Mouse (Mus musculus): Measurements from ENCODE around the gene Cd83. TPM values are rescaled to one million over a fixed set of nuclear protein-coding genes. Genes with fewer than 3 reads are reported as not detected.

Gene Cd83
- polyA plus RNA-seq, 1 experiment from 2014 or later = 18.8 TPM

DNA sequence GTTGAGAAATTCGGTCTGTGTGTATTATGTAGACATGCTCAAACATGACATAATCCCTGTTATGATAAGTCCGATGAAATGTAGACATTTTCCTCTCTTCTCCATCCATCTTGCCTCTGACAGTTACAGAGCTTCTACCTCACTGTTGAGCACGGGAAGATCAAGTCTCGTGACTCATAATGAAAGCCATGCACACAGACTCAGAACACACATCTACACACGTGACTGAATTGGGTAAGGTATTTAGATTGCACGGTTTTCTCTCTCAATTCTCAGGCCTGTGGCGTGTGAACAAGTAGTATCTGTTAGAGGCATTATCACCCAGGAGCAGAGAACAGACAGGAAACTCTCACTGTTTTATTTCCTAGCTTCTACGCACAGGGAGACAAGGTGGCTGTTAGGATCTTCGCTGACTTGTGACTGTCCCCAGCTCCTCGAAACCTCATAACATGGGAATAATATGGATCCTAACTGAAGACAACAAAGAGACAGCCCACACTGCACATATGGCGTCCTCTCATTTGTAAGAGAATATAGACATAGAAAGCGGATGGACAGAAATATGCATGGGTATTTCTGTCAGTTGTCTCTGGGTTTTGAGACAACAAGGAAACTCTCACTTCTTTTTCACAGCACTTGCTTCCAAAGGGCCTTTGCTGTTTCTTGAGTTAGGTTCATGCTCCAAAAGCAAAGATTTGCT is 23.3 kb upstream of the Cd83 start:
- no peaks in the 10 kb centered on the region for H3K4me1 ChIP-seq (replicated peaks)
- no peaks in the 10 kb centered on the region for H3K9me3 ChIP-seq
- no peak overlapping the region for H3K9ac ChIP-seq
- 87% methylated on average over 12 of the region's 12 CpGs for WGBS
- ATAC-seq (ENCODE audit: low read depth) = no peak
- H3K4me2 ChIP-seq = no peak overlapping the region
- no peak overlapping the region for H3K27ac ChIP-seq (replicated peaks)
- no peak overlapping the region for H3K4me3 ChIP-seq
- no peaks in the 10 kb centered on the region for H3K36me3 ChIP-seq
- no peaks in the 10 kb centered on the region for H3K27me3 ChIP-seq

DNA sequence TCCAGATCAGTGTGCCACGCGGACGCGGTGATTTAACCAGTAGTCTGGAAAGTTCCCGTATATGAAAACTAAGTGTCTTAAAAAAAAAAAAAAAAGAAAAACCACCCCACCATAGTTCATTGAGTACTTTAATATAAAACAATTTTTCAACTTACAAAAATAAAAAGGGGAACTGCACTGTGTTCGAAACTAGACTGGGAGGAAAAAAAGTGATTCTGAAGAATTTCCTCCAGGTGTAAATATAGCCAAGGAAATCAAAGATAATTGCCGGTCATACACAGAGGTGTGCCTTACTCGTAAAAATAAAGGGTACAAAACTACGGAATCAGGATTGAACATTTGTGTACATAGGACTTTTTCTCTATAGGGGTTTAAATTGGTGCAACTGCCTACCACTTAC is 21.7 kb upstream of the Cd83 start:
- H3K36me3 ChIP-seq = no peaks in the 10 kb centered on the region
- no peak overlapping the region for H3K27ac ChIP-seq (replicated peaks)
- no peak overlapping the region for H3K9ac ChIP-seq
- peaks cover 9% of the 10 kb centered on the region; the same call in 1 of the 2 replicates for H3K4me1 ChIP-seq (replicated peaks)
- no peak overlapping the region for H3K4me3 ChIP-seq
- no peaks in the 10 kb centered on the region for H3K27me3 ChIP-seq
- no peak overlapping the region for H3K4me2 ChIP-seq
- no peaks in the 10 kb centered on the region for H3K9me3 ChIP-seq
- 92% methylated on average over 9 of the region's 9 CpGs for WGBS
- no peak for ATAC-seq (ENCODE audit: low read depth)

DNA sequence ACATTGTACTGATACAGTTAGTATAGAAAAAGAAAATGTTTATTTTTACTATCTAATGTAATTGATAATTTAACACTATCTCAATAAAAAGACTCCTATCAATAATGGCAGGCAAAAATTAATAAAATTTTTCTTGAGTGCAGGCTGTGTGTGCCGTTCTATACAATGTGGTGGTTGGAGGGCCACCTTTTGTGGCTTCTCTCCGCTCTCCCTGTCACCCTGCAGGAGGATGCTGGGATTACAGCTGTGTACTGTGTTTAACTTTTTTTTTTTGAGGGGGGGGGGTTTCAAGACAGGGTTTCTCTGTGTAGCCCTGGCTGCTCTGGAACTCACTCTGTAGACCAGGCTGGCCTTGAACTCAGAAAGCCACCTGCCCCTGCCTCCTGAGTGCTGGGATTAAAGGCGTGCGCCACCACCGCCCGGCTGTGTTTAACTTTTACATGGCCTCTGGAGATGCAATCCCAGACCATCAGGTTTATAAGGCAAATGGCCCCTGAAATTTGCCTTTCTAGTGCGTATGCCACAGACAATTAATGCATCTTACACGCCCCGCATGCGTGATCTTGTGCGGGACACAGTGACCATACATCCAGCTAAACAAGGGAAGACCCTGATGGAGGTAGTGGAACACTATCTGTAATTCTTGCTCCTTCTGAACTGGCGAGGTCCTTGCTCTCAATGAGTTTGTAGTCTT is 21.1 kb upstream of the Cd83 start:
- Histone ChIP-seq H3K27ac (replicated peaks) (no peak overlapping the region), H3K9me3 (no peaks in the 10 kb centered on the region), H3K4me2 (no peak overlapping the region), H3K4me1 (replicated peaks) (peaks cover 9% of the 10 kb centered on the region; the same call in 1 of the 2 replicates), H3K36me3 (no peaks in the 10 kb centered on the region), H3K27me3 (no peaks in the 10 kb centered on the region), H3K9ac (no peak overlapping the region), H3K4me3 (no peak overlapping the region)
- ATAC-seq (ENCODE audit: low read depth) = no peak
- 92% methylated on average over 12 of the region's 12 CpGs for WGBS

DNA sequence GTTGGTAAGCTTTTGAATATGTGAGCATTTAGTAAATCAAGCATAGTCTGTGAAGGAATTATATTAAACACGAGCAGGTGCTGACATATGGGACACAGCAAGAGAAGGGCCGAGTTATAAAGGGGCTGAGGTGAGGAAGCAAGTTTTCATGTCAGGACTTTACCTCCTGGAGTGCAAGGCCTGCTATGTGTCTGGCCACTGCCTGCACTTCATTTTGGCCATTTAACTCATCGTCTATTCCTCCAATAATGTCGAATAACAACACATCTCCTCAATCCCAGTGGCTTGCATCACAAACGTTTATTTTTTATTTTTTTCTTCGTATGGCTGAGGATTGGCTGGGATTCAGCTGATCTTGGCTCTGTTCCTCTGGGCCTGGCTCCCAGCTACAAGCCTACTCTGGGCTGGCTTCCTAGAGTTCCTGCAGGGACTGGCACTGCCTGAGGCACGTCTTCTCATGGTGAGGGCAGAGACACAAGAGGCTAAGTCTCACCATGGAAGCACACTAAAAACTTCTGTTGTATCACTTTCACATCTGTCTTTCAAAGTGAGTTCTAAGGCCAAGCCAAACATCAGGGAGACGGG is 20.5 kb upstream of the Cd83 start:
- H3K36me3 ChIP-seq = no peaks in the 10 kb centered on the region
- no peak overlapping the region for H3K4me3 ChIP-seq
- no peaks in the 10 kb centered on the region for H3K9me3 ChIP-seq
- no peak overlapping the region for H3K9ac ChIP-seq
- H3K27ac ChIP-seq (replicated peaks) = no peak overlapping the region
- ATAC-seq (ENCODE audit: low read depth) = no peak
- H3K27me3 ChIP-seq = no peaks in the 10 kb centered on the region
- H3K4me1 ChIP-seq (replicated peaks) = peaks cover 9% of the 10 kb centered on the region; the same call in 1 of the 2 replicates
- H3K4me2 ChIP-seq = no peak overlapping the region
- 68% methylated on average over 8 of the region's 8 CpGs for WGBS

DNA sequence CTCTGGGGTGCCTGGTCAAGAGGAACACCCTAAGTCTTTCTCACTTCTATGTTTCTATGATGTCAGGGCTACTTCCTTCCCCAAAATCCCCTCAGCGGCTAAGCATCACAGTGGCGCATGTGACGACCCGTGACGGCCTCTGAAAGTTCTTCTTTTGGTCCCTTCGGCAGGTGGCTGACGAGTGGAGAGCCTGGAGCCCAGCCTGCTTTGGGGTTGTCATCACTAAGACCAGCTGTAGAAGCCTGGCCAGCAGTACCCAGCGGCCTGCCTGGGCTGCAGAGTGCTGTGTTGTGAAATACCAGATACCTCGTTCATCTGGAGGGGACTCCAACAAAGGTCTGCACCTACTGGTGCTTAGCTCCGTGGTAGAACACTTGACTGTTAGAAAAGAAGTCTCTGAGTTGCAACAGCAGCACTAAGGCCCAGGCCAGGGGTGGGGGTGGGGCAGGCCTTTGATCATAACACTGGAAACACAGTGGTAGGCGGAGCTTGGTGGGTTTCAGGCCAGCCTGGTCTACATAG is 19.2 kb upstream of the Cd83 start:
- Histone ChIP-seq H3K4me3 (no peak overlapping the region), H3K36me3 (no peaks in the 10 kb centered on the region), H3K27ac (replicated peaks) (no peak overlapping the region), H3K27me3 (no peaks in the 10 kb centered on the region), H3K4me2 (no peak overlapping the region), H3K4me1 (replicated peaks) (peaks cover 9% of the 10 kb centered on the region; the same call in 1 of the 2 replicates), H3K9me3 (no peaks in the 10 kb centered on the region), H3K9ac (no peak overlapping the region)
- no peak for ATAC-seq (ENCODE audit: low read depth)
- WGBS = 89% methylated on average over 11 of the region's 11 CpGs

DNA sequence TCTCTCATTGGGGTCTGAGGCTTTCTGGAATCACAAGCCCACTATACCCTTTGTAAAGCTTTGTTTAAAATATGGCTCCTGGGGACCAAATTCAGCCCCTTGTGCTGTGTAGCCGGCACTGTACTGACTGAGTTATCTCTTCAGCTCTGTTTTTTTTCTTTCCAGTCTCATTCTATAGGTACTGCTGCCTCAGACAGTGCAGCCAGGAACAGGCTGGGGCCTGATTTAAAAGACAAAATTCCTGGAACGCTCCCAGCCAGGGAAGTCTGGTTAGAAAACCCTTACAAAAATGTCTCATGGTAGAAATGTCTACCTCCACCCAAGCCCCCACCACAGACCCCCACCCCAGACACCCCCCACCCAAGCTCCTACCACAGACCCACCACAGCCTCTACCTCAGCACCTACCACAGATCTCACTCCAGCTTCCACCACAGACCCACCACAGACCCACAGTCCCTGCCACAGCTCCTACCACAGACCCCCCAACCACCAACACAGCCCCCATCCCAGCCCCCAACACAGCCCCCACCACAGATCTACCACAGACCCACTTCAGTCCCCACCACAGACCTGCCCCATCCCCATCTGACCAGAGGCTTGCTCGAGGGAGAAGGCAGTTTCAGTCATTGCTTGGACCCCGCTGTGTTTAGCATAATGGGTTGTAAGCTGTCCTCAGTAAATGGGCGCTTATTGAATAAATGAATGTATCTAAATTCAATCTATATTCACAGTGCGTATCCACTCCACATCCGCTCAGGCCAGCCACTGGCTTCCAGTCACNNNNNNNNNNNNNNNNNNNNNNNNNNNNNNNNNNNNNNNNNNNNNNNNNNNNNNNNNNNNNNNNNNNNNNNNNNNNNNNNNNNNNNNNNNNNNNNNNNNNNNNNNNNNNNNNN is 17.5 kb upstream of the Cd83 start:
- peak; percentile 75; the same call in 1 of the 2 replicates for ATAC-seq (ENCODE audit: low read depth)
- WGBS = 60% methylated on average over 7 of the region's 7 CpGs

DNA sequence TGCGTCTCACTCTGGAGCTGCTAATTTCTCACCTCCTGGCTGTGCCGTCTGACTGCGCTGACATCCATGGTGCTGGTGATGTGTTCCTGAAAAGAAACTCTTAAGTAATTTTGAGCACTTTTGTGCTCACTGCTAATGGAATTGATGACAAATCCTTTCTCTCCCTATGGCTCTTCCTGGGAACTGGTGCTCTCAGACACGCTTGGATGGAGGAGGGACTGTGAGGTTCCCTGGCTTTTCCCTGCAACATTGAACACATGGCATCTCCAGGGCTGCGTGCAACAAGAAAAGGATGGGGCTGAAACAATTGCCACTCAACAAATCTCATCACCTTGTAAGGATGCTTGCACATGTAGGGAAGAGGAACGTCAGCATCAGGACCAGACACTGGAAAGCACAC is 11.6 kb upstream of the Cd83 start:
- Histone ChIP-seq H3K36me3 (no peaks in the 10 kb centered on the region), H3K4me3 (no peak overlapping the region), H3K27me3 (no peaks in the 10 kb centered on the region), H3K9ac (no peak overlapping the region), H3K4me1 (replicated peaks) (peaks cover 8% of the 10 kb centered on the region; the same call in 1 of the 2 replicates), H3K4me2 (no peak overlapping the region), H3K27ac (replicated peaks) (no peak overlapping the region), H3K9me3 (no peaks in the 10 kb centered on the region)
- WGBS = 87% methylated on average over 6 of the region's 6 CpGs
- ATAC-seq (ENCODE audit: low read depth) = no peak

More for the DNA sequence above, 17.5 kb upstream of the Cd83 start:
- peaks cover 9% of the 10 kb centered on the region; the same call in 1 of the 2 replicates for H3K4me1 ChIP-seq (replicated peaks)
- H3K9ac ChIP-seq = no peak overlapping the region
- H3K27ac ChIP-seq (replicated peaks) = peak overlapping the region; percentile 23; the same call in 1 of the 2 replicates
- H3K36me3 ChIP-seq = no peaks in the 10 kb centered on the region
- no peak overlapping the region for H3K4me3 ChIP-seq
- no peak overlapping the region for H3K4me2 ChIP-seq
- no peaks in the 10 kb centered on the region for H3K27me3 ChIP-seq
- H3K9me3 ChIP-seq = no peaks in the 10 kb centered on the region

DNA sequence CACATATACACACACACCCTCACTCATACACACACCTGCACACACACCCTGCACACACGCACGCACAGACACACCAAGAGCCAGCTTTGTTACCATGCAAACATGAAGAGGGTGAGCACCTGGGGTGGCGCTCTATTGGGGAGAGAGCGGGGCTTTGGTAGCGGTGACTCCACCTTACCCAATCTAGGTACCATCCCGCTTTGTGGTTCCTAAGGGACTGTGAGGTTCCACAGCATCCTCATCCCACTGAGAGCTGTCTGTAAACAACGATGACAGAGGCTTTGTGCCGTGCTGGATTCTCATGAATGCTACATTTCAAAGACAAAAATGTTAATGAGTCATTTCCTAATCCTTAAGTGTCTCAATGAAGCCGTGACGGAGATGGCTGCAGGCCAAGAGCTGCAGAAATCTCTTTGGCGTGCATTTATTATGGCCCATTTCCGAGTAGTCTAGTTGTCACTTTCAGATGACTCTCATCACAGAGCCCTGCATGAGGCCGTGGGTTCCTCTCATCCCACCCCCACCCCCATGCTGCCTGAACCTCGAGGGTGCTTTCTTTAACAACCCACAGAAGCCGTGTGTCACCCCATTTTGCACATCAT is 10.5 kb upstream of the Cd83 start:
- H3K4me1 ChIP-seq (replicated peaks) = peaks cover 8% of the 10 kb centered on the region; the same call in 1 of the 2 replicates
- H3K4me3 ChIP-seq = no peak overlapping the region
- H3K27me3 ChIP-seq = no peaks in the 10 kb centered on the region
- H3K4me2 ChIP-seq = no peak overlapping the region
- H3K9me3 ChIP-seq = no peaks in the 10 kb centered on the region
- no peak overlapping the region for H3K9ac ChIP-seq
- peak; percentile 43; the same call in 1 of the 2 replicates for ATAC-seq (ENCODE audit: low read depth)
- peak overlapping the region; percentile 46; the same call in 1 of the 2 replicates for H3K27ac ChIP-seq (replicated peaks)
- WGBS = 47% methylated on average over 15 of the region's 15 CpGs
- no peaks in the 10 kb centered on the region for H3K36me3 ChIP-seq

DNA sequence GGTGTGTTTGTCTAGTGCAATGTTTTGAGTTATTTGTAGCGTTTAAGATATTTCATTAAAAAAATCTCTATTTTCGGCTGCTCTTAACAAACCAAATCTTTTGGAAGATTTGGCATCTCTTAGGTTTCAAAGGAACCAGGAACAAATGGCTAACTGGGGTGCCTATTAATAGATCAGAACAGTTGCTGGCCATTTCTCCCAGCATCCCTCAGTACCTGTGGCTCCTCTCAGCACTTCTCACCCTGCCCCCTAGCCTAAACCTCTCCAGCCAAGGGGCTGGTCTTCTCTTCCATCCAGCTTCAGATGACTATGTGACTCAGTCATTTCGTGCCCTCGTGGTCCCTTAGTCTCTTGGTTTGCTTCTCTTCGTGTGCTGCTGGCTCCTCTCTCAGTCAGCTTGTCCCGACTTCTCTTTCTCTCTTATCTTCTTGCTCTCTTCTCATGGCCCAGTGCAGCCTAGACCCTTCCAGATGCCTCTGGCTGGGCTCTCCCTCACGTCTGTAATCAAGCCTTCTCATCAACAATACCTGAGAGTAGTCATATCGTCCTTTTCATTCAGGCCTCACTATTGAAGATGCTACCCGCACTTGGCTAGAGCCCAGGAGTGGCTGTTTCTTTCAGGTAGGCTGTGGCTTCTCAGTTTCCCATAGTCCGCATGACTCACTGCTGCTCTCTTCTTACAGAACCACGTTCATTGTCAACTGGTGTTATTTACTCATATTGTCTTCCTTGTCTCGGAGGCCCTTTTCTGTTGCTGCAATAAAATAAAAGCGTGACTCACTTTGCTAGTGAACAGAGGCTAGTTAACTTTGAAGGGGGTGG is 9.8 kb upstream of the Cd83 start:
- no peaks in the 10 kb centered on the region for H3K9me3 ChIP-seq
- no peaks in the 10 kb centered on the region for H3K36me3 ChIP-seq
- no peak overlapping the region for H3K4me3 ChIP-seq
- no peak overlapping the region for H3K4me2 ChIP-seq
- peaks cover 8% of the 10 kb centered on the region; the same call in 1 of the 2 replicates for H3K4me1 ChIP-seq (replicated peaks)
- H3K27ac ChIP-seq (replicated peaks) = no peak overlapping the region
- 78% methylated on average over 13 of the region's 13 CpGs for WGBS
- no peaks in the 10 kb centered on the region for H3K27me3 ChIP-seq
- ATAC-seq (ENCODE audit: low read depth) = no peak
- H3K9ac ChIP-seq = no peak overlapping the region

DNA sequence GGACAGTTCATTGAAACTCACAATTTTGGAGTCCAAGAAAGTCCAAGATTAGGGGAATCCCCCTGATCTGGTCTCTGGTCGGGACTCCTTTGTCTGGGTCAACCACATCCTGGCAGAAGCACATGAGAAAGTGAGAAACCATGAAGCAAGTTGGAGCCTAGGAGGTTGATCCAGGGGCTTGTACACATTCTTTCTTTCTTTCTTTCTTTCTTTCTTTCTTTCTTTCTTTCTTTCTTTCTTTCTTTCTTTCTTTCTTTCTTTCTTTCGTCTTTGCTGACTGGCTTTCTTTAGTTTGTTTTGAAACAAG is 9.2 kb upstream of the Cd83 start:
- Histone ChIP-seq H3K36me3 (no peaks in the 10 kb centered on the region), H3K9me3 (no peaks in the 10 kb centered on the region), H3K27me3 (no peaks in the 10 kb centered on the region), H3K4me2 (no peak overlapping the region), H3K4me3 (no peak overlapping the region), H3K4me1 (replicated peaks) (peaks cover 8% of the 10 kb centered on the region; the same call in 1 of the 2 replicates), H3K9ac (no peak overlapping the region), H3K27ac (replicated peaks) (no peak overlapping the region)
- ATAC-seq (ENCODE audit: low read depth) = no peak
- WGBS = 77% methylated on average over 2 of the region's 2 CpGs
